Mouse (Mus musculus) liver, postnatal 0 days (tissue): ENCODE data around the gene Rpl27a.

ENCODE experiments used
- CTCF ChIP-seq: sonication (generic); IDR thresholded peaks from 2 replicates; pipeline ENCODE4 v1.5.1; 2016; ENCODE audit warnings: antibody characterized with exemption, low read depth
- EP300 ChIP-seq: IDR thresholded peaks from 2 replicates; pipeline ENCODE4 v1.6.1; 2016; ENCODE audit warnings: antibody characterized with exemption, low read depth, mild to moderate bottlenecking

- TF ChIP-seq CTCF (no peak), EP300 (no peak)
Measured at GRCm38 (mm10) chr7:109484221-109484620, 34.7 kb upstream of the Rpl27a start.
